Mouse (Mus musculus): ENCODE data around the gene Csf1. TPM values are rescaled to one million over a fixed set of nuclear protein-coding genes. Genes with fewer than 3 reads are reported as not detected.

Csf1 gene
- polyA plus RNA-seq (2015; fragmentation: Nextera tagmentation; extraction: Ambion mirVana): 8.6 and 9.2 TPM in 2 replicates

GRCm38 (mm10) chr3:107759929-107760581, at the start of gene Csf1:
Gene Csf1, minus strand, starts transcription at chr3:107760469.
- no peaks in the 10 kb centered on the region; the same call in 1 of the 2 replicates for H3K36me3 ChIP-seq (ENCODE audit: control insufficient read depth, insufficient read depth)
- H3K4me1 ChIP-seq (replicated peaks; ENCODE audit: control insufficient read depth, insufficient read depth, low read length): 0 out of 2 replicates have a peak, but pooled peaks cover 4% of the 10 kb centered on the region
- H3K27me3 ChIP-seq (replicated peaks; ENCODE audit: control insufficient read depth, insufficient read depth, low read length): peaks cover 55% of the 10 kb centered on the region; the same call in 1 of the 2 replicates
- peak within 1 kb of the TSS; percentile 86 for H3K4me2 ChIP-seq (replicated peaks; ENCODE audit: low read depth)
- peak within 1 kb of the TSS; percentile 72 for H3K9ac ChIP-seq (ENCODE audit: low read depth, low read length)
- peak within 1 kb of the TSS; percentile 66 for H3K4me3 ChIP-seq (ENCODE audit: low read depth, low read length)
- peak; percentile 69 for ATAC-seq
- under 1% methylated on average over 56 of the region's 56 CpGs for WGBS
- TF ChIP-seq CTCF (IDR thresholded peaks at IDR 0.05; ENCODE audit: low read depth): peak; percentile 52
- H3K27ac ChIP-seq (ENCODE audit: low read depth, low read length): peak within 1 kb of the TSS; percentile 47
- no peaks in the 10 kb centered on the region for H3K9me3 ChIP-seq (ENCODE audit: control insufficient read depth)

DNA sequence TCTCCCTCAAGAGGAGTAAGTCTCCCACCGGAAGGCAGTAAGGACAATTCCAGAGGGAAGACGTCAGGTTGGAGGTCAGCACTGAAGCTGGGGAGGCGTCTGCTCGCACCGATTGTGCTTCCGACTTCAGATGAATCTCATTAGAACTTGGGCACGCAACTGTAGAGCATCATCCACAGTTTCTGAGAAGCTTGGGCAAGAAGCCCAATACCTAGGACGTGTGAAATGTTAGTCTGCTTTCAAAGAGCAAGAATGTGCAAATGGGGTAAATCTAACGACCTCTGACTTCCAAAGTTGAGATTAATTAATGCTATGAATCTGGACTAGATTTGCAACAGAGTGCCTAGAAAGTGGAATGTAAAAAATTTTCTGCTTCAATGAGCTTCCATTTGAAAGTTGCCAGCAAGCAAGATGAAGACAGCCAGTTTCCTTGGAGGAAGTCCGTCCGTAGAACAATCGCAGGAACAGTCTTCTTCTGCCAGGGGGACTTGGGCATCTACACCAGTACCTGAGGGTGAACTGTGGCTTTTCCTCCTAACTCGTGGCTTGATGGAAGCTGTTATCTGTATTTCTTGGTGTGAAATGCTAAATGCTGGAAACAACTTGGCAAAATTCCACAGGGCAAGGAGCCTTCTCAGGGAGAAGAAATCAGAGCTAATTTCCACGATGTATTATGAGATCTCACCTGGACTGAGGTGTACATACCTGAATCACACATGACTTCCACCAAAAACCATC, 47.9 kb upstream of the Csf1 start:
- ATAC-seq: no peak
- Histone ChIP-seq H3K27me3 (replicated peaks; ENCODE audit: control insufficient read depth, insufficient read depth, low read length) (no peaks in the 10 kb centered on the region), H3K27ac (ENCODE audit: low read depth, low read length) (no peak overlapping the region), H3K4me3 (ENCODE audit: low read depth, low read length) (no peak overlapping the region), H3K9me3 (ENCODE audit: control insufficient read depth) (no peaks in the 10 kb centered on the region), H3K36me3 (ENCODE audit: control insufficient read depth, insufficient read depth) (no peaks in the 10 kb centered on the region), H3K4me1 (replicated peaks; ENCODE audit: control insufficient read depth, insufficient read depth, low read length) (no peaks in the 10 kb centered on the region), H3K9ac (ENCODE audit: low read depth, low read length) (no peak overlapping the region), H3K4me2 (replicated peaks; ENCODE audit: low read depth) (no peak overlapping the region)
- no peak for TF ChIP-seq CTCF (IDR thresholded peaks at IDR 0.05; ENCODE audit: low read depth)
- 50% methylated on average over 14 of the region's 14 CpGs for WGBS

DNA sequence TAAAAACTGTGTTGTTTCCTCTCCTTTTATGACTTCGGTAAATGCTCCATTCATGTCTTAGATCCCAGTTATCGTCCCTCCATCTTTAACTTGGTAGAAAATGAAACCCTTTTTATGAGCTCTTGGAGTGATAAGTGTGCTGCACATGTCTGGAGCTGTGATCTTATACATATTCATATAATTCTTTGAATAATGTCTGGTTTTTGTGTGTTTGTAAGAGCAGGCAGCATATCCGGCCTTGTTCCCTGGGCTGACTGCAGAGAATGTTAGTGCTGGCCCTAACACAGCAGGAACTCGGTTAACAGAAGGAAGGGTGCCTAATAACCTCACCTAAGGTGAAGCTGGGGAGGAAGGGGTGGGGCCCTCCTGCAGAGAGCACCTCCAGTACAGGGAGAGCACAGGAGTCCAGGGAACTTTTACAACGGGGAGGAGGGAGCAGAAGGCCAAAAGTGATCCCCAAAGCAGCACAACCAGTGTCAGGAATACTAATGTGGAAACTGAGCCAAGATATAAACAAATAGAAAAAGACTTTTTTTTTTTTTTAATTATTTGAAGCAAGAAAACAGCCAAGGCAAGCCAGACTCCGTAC, 47.2 kb upstream of the Csf1 start:
- Histone ChIP-seq H3K4me1 (replicated peaks; ENCODE audit: control insufficient read depth, insufficient read depth, low read length) (no peaks in the 10 kb centered on the region), H3K36me3 (ENCODE audit: control insufficient read depth, insufficient read depth) (no peaks in the 10 kb centered on the region), H3K9ac (ENCODE audit: low read depth, low read length) (no peak overlapping the region), H3K4me3 (ENCODE audit: low read depth, low read length) (no peak overlapping the region), H3K27me3 (replicated peaks; ENCODE audit: control insufficient read depth, insufficient read depth, low read length) (no peaks in the 10 kb centered on the region), H3K27ac (ENCODE audit: low read depth, low read length) (no peak overlapping the region), H3K4me2 (replicated peaks; ENCODE audit: low read depth) (no peak overlapping the region), H3K9me3 (ENCODE audit: control insufficient read depth) (no peaks in the 10 kb centered on the region)
- WGBS: 33% methylated on average over 6 of the region's 6 CpGs
- no peak for ATAC-seq
- TF ChIP-seq CTCF (IDR thresholded peaks at IDR 0.05; ENCODE audit: low read depth): no peak

DNA sequence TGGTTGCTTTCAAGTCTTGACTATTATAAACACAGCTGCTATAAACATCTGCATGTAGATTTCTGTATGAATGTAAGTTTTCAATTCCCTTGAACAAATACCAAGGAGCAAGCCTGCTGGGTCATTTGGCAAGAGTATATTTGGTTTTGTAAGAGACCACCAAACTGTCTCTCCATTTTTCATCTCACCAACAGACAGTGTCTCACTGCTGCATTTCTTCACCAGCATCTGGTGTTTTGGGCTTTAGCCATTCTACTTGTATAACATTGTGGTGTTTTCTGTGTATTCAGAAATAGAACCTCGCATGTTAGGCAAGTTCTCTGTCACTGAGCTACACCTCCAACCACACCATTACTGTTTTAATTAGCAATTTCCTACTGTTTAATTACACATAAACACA, 46.6 kb upstream of the Csf1 start:
- H3K27ac ChIP-seq (ENCODE audit: low read depth, low read length): no peak overlapping the region
- H3K36me3 ChIP-seq (ENCODE audit: control insufficient read depth, insufficient read depth): no peaks in the 10 kb centered on the region
- no peaks in the 10 kb centered on the region for H3K4me1 ChIP-seq (replicated peaks; ENCODE audit: control insufficient read depth, insufficient read depth, low read length)
- ATAC-seq: no peak
- H3K4me3 ChIP-seq (ENCODE audit: low read depth, low read length): no peak overlapping the region
- H3K9me3 ChIP-seq (ENCODE audit: control insufficient read depth): no peaks in the 10 kb centered on the region
- no peak for TF ChIP-seq CTCF (IDR thresholded peaks at IDR 0.05; ENCODE audit: low read depth)
- 81% methylated on average over 1 of the region's 1 CpGs for WGBS
- no peak overlapping the region for H3K9ac ChIP-seq (ENCODE audit: low read depth, low read length)
- no peak overlapping the region for H3K4me2 ChIP-seq (replicated peaks; ENCODE audit: low read depth)
- no peaks in the 10 kb centered on the region for H3K27me3 ChIP-seq (replicated peaks; ENCODE audit: control insufficient read depth, insufficient read depth, low read length)

DNA sequence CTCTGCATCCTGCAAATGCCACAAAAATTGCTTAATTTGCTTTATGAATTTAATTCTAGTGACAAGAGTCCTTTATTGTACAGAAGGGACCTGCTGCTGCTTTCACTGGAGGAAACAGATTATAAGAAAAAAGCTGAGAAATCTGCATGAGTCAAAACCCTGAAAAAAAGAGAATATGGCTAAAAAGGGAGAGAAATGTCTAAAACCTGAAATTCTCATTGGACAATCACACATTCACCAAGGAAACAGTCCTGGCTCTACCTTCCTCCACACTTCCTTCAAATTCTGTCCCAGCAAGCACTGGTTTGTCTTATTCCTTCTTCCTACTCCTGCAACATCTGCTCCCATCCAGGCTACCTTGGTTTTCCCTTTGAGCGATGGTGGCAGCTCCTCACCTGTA, 44.5 kb upstream of the Csf1 start:
- no peaks in the 10 kb centered on the region for H3K27me3 ChIP-seq (replicated peaks; ENCODE audit: control insufficient read depth, insufficient read depth, low read length)
- no peaks in the 10 kb centered on the region for H3K9me3 ChIP-seq (ENCODE audit: control insufficient read depth)
- 93% methylated on average over 1 of the region's 1 CpGs for WGBS
- no peak for ATAC-seq
- no peaks in the 10 kb centered on the region for H3K36me3 ChIP-seq (ENCODE audit: control insufficient read depth, insufficient read depth)
- no peak overlapping the region for H3K9ac ChIP-seq (ENCODE audit: low read depth, low read length)
- H3K27ac ChIP-seq (ENCODE audit: low read depth, low read length): no peak overlapping the region
- TF ChIP-seq CTCF (IDR thresholded peaks at IDR 0.05; ENCODE audit: low read depth): no peak
- H3K4me2 ChIP-seq (replicated peaks; ENCODE audit: low read depth): no peak overlapping the region
- H3K4me1 ChIP-seq (replicated peaks; ENCODE audit: control insufficient read depth, insufficient read depth, low read length): no peaks in the 10 kb centered on the region
- H3K4me3 ChIP-seq (ENCODE audit: low read depth, low read length): no peak overlapping the region

GRCm38 (mm10) chr3:107802185-107802946, 42.1 kb upstream of the Csf1 start:
- WGBS: 72% methylated on average over 8 of the region's 8 CpGs
- no peak for TF ChIP-seq CTCF (IDR thresholded peaks at IDR 0.05; ENCODE audit: low read depth)
- Histone ChIP-seq H3K4me3 (ENCODE audit: low read depth, low read length) (no peak overlapping the region), H3K9ac (ENCODE audit: low read depth, low read length) (no peak overlapping the region), H3K4me2 (replicated peaks; ENCODE audit: low read depth) (no peak overlapping the region), H3K9me3 (ENCODE audit: control insufficient read depth) (no peaks in the 10 kb centered on the region), H3K27ac (ENCODE audit: low read depth, low read length) (no peak overlapping the region), H3K4me1 (replicated peaks; ENCODE audit: control insufficient read depth, insufficient read depth, low read length) (no peaks in the 10 kb centered on the region), H3K27me3 (replicated peaks; ENCODE audit: control insufficient read depth, insufficient read depth, low read length) (no peaks in the 10 kb centered on the region), H3K36me3 (ENCODE audit: control insufficient read depth, insufficient read depth) (no peaks in the 10 kb centered on the region)
- no peak for ATAC-seq

All from intestine, postnatal 0 days (tissue).